Mouse (Mus musculus): ENCODE data around the gene Ints3. TPM values are rescaled to one million over a fixed set of nuclear protein-coding genes. Genes with fewer than 3 reads are reported as not detected.

The Ints3 gene
- polyA plus RNA-seq, 1 experiment, result 28.4 TPM

GRCm38 (mm10) chr3:90387483-90387882, 45.9 kb downstream of the Ints3 start:
- no peak for DNase-seq
- no peak for TF ChIP-seq CTCF (IDR thresholded peaks at IDR 0.05; ENCODE audit: insufficient read depth, low read length)
- TF ChIP-seq POLR2A (IDR thresholded peaks at IDR 0.05; ENCODE audit: borderline replicate concordance, extremely low read depth, low read depth, low read length), result no peak
- 60% methylated on average over 11 of the region's 11 CpGs for WGBS
- H3K4me3 ChIP-seq (replicated peaks; ENCODE audit: extremely low read depth, low read depth, low read length), result no peak overlapping the region
- H3K4me1 ChIP-seq (ENCODE audit: control insufficient read depth, insufficient read depth, low read length), result peaks cover 10% of the 10 kb centered on the region

- TF ChIP-seq CTCF (IDR thresholded peaks at IDR 0.05; ENCODE audit: insufficient read depth, low read length) (no peak), POLR2A (IDR thresholded peaks at IDR 0.05; ENCODE audit: borderline replicate concordance, extremely low read depth, low read depth, low read length) (no peak)
- Histone ChIP-seq H3K4me1 (ENCODE audit: control insufficient read depth, insufficient read depth, low read length) (peaks cover 10% of the 10 kb centered on the region), H3K4me3 (replicated peaks; ENCODE audit: extremely low read depth, low read depth, low read length) (no peak overlapping the region)
- 95% methylated on average over 10 of the region's 10 CpGs for WGBS
- DNase-seq, result no peak
These were observed 46.6 kb downstream of the Ints3 start for GRCm38 (mm10) chr3:90386817-90387216.

DNA sequence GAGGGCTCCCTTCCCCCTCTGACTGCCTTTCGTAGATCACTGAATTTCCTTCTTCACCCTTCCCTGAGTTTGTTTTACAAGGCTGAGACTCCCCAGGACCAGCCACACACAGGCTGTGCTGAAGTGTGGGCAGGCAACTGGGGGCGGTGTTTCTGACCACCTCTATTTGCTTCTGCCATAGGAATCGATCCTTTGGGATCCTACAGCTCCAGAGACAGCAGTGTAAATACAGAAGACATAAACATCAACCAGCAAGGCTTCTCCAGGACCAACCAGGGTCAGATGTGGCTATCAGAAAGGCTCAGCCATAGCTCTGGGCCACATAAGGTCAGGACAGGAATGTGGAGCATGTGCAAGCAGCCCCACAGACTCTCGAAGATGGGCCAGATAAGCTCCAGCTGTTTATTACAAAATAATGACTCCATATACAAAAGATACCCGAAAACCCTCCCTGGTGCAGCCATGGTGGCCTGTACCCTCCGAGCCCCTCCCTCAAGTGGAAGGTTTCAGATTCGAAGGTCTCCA, 48.5 kb downstream of the Ints3 start:
- no peak overlapping the region for H3K4me3 ChIP-seq (replicated peaks; ENCODE audit: extremely low read depth, low read depth, low read length)
- TF ChIP-seq POLR2A (IDR thresholded peaks at IDR 0.05; ENCODE audit: borderline replicate concordance, extremely low read depth, low read depth, low read length), result no peak
- TF ChIP-seq CTCF (IDR thresholded peaks at IDR 0.05; ENCODE audit: insufficient read depth, low read length), result no peak
- DNase-seq, result no peak
- WGBS, result 59% methylated on average over 7 of the region's 7 CpGs
- peaks cover 5% of the 10 kb centered on the region for H3K4me1 ChIP-seq (ENCODE audit: control insufficient read depth, insufficient read depth, low read length)

GRCm38 (mm10) chr3:90383690-90384089, 49.7 kb downstream of the Ints3 start:
- WGBS, result 71% methylated on average over 4 of the region's 4 CpGs
- peaks cover under 1% of the 10 kb centered on the region; the same call in 1 of the 2 replicates for H3K4me1 ChIP-seq (ENCODE audit: control insufficient read depth, insufficient read depth, low read length)
- H3K4me3 ChIP-seq (replicated peaks; ENCODE audit: extremely low read depth, low read depth, low read length), result no peak overlapping the region
- TF ChIP-seq CTCF (IDR thresholded peaks at IDR 0.05; ENCODE audit: insufficient read depth, low read length) (no peak), POLR2A (IDR thresholded peaks at IDR 0.05; ENCODE audit: borderline replicate concordance, extremely low read depth, low read depth, low read length) (no peak)
- DNase-seq, result no peak

GRCm38 (mm10) chr3:90381727-90382126, 51.7 kb downstream of the Ints3 start:
- Histone ChIP-seq H3K4me3 (replicated peaks; ENCODE audit: extremely low read depth, low read depth, low read length) (no peak overlapping the region), H3K4me1 (ENCODE audit: control insufficient read depth, insufficient read depth, low read length) (no peaks in the 10 kb centered on the region)
- TF ChIP-seq CTCF (IDR thresholded peaks at IDR 0.05; ENCODE audit: insufficient read depth, low read length) (no peak), POLR2A (IDR thresholded peaks at IDR 0.05; ENCODE audit: borderline replicate concordance, extremely low read depth, low read depth, low read length) (no peak)
- DNase-seq, result no peak
- 62% methylated on average over 11 of the region's 11 CpGs for WGBS

GRCm38 (mm10) chr3:90378496-90378895, 54.9 kb downstream of the Ints3 start:
- H3K4me3 ChIP-seq (replicated peaks; ENCODE audit: extremely low read depth, low read depth, low read length), result no peak overlapping the region
- no peak for DNase-seq
- no peak for TF ChIP-seq POLR2A (IDR thresholded peaks at IDR 0.05; ENCODE audit: borderline replicate concordance, extremely low read depth, low read depth, low read length)
- TF ChIP-seq CTCF (IDR thresholded peaks at IDR 0.05; ENCODE audit: insufficient read depth, low read length), result no peak
- WGBS, result 74% methylated on average over 5 of the region's 5 CpGs
- H3K4me1 ChIP-seq (ENCODE audit: control insufficient read depth, insufficient read depth, low read length), result no peaks in the 10 kb centered on the region

DNA sequence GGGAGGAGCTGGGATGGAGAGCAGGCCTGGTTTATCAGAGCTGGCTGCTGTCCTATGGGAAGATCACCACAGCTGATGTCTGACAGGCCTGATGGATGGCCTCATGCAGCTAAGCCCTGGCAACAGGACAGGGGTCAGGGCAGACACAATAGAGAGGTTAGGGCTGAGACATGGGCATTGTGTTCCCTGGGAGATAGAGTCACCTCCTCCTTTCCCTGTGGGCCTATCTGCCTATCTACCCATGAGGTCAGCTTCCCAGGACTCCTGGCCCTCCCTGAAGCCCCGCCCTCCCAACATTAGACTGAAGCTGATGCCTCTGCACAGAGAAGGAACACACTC, 57.2 kb downstream of the Ints3 start:
- no peaks in the 10 kb centered on the region for H3K4me1 ChIP-seq (ENCODE audit: control insufficient read depth, insufficient read depth, low read length)
- DNase-seq, result no peak
- WGBS, result 72% methylated on average over 1 of the region's 1 CpGs
- TF ChIP-seq CTCF (IDR thresholded peaks at IDR 0.05; ENCODE audit: insufficient read depth, low read length) (no peak), POLR2A (IDR thresholded peaks at IDR 0.05; ENCODE audit: borderline replicate concordance, extremely low read depth, low read depth, low read length) (no peak)
- no peak overlapping the region for H3K4me3 ChIP-seq (replicated peaks; ENCODE audit: extremely low read depth, low read depth, low read length)

DNA sequence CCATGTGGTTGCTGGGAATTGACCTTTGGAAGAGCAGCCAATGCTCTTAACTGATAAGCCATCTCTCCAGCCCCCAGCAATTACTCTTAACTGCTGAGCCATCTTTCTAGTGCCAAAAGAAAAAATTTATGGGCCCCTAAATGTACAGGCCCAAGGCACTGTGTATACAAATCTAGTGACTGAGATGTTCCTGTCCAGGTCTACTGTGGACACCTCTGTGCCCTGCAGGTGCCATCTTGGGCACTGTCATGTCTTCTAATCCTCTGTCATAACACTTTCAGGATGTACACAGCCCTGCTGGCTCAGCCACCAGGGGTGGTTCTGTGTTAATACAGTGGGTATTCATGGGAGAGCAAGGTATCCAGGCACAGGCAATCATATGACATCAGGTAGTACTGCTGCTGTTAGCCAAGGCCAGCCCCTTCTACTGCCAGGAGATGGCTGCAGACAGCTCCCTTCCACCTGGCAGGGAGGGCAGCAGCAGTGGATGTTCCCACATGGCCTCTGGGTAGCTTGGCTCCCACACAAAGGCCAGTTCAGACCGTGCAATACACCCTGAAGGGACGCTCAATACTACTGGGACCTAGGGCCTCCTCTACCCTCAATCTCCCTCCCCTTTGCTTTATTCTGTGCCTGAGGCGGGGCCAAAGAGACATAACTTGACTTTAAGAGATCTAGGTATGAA, 57.7 kb downstream of the Ints3 start:
- H3K4me1 ChIP-seq (ENCODE audit: control insufficient read depth, insufficient read depth, low read length), result no peaks in the 10 kb centered on the region
- no peak for TF ChIP-seq CTCF (IDR thresholded peaks at IDR 0.05; ENCODE audit: insufficient read depth, low read length)
- TF ChIP-seq POLR2A (IDR thresholded peaks at IDR 0.05; ENCODE audit: borderline replicate concordance, extremely low read depth, low read depth, low read length), result no peak
- DNase-seq, result no peak
- 62% methylated on average over 3 of the region's 3 CpGs for WGBS
- no peak overlapping the region for H3K4me3 ChIP-seq (replicated peaks; ENCODE audit: extremely low read depth, low read depth, low read length)

DNA sequence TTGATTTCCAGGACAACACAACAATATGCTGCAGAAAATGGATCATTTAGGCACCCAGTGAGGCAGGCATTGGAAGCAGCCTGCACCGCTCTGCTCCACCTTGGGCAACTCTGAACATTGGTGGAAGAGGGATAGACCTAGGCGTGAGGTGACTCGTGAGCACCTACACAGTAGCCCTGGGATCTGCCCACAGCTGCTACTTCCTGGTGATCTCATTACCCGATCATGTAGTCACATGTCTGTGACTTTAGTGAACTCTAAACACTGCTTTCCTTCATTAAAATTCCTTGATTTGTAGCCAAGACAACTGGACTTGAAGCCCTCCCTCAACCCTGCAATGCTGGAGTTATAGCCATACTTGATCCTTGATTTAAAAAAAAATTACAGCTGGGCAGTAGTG, 59.1 kb downstream of the Ints3 start:
- H3K4me1 ChIP-seq (ENCODE audit: control insufficient read depth, insufficient read depth, low read length), result no peaks in the 10 kb centered on the region
- H3K4me3 ChIP-seq (replicated peaks; ENCODE audit: extremely low read depth, low read depth, low read length), result no peak overlapping the region
- no peak for DNase-seq
- TF ChIP-seq POLR2A (IDR thresholded peaks at IDR 0.05; ENCODE audit: borderline replicate concordance, extremely low read depth, low read depth, low read length) (no peak), CTCF (IDR thresholded peaks at IDR 0.05; ENCODE audit: insufficient read depth, low read length) (no peak)
- WGBS, result 61% methylated on average over 4 of the region's 4 CpGs

- WGBS, result 25% methylated on average over 4 of the region's 4 CpGs
- no peak overlapping the region for H3K4me3 ChIP-seq (replicated peaks; ENCODE audit: extremely low read depth, low read depth, low read length)
- TF ChIP-seq CTCF (IDR thresholded peaks at IDR 0.05; ENCODE audit: insufficient read depth, low read length) (peak; percentile 66), POLR2A (IDR thresholded peaks at IDR 0.05; ENCODE audit: borderline replicate concordance, extremely low read depth, low read depth, low read length) (no peak)
- peak; percentile 70 for DNase-seq
- no peaks in the 10 kb centered on the region for H3K4me1 ChIP-seq (ENCODE audit: control insufficient read depth, insufficient read depth, low read length)
These were observed 59.9 kb downstream of the Ints3 start for GRCm38 (mm10) chr3:90373432-90374028.

All from lung, adult 2 months (tissue).